14 mouse cellular contexts compared by ENCODE assay signal in the genomic region with DNA sequence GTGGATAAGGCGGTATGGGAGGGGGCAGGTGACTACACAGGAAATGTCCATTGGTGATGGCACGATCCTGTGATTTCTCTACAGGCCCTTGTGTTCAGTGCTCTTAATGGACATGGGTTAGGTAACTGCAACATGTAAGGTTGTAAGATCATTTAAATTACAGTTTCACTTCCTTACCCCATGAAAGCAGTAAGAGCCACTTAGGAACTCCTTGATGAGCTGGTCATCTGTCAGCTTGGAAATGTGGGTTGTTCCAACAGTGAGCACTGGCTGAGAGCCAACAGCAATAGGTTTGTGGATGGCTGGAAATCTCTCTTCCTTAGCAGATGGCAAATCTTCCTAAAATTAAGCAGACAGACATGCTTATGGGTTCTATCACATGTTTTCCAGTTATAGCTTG. TPM values are rescaled to one million over a fixed set of nuclear protein-coding genes. Genes with fewer than 3 reads are reported as not detected.
DNase-seq lines count a peak whose midpoint lies in the region.
"Had no signal": no experiment of that assay in that cellular context is flagged by ENCODE, and none has a peak within 500 bp of the region (broad histone marks: within the 10 kb centered on the region; RNA-seq: fewer than 3 reads in every experiment).

No protein-coding gene starts in this region.

- intact Hi-C loops in left cerebral cortex, postnatal 25 days (cut with DNase I), result loop anchor here (10.0 kb wide), 1 partner anchor 1809 kb away; a partner anchor contains a TSS

- peak; percentile 10 for DNase-seq in right cerebral cortex, adult 18-20 months
- DNase-seq in right cerebral cortex, postnatal 25 days, result no peak
- peak; percentile 83 for DNase-seq in cerebellum, adult 11-12 months
- DNase-seq in cerebellum, postnatal 25 days, result peak; percentile 85 to 90
- peak; percentile 8 for DNase-seq in telencephalon, adult 2 months (ENCODE audit: low read depth, low spot score)
- no peak for DNase-seq in left cerebral cortex, postnatal 25 days (ENCODE audit: low spot score in 2 of 2)
- no peak for DNase-seq in adrenal gland, postnatal 25 days
- DNase-seq in lung, adult 18-20 months, result no peak
- DNase-seq: adrenal gland, postnatal 10 days; gastrocnemius, postnatal 36 days; heart, postnatal 10 days; lung, embryonic 14.5 days; midbrain, embryonic 14.5 days; thymus, postnatal 36 days had no signal

RNA-seq across cellular contexts. Expression of a gene that starts 10.6 kb away (rescaled TPM):
- 10 to 100 TPM; 56.9 to 61.0 TPM for total RNA-seq in left cerebral cortex, postnatal 25 days (2021)
- total RNA-seq in adrenal gland, postnatal 25 days (2021), result 66.4 and 69.9 TPM in 2 replicates

RNA-seq across cellular contexts. Expression of a gene that starts 42.6 kb away (rescaled TPM):
- total RNA-seq in left cerebral cortex, postnatal 25 days (2021), result 10 to 100 TPM; 15.6 to 19.0 TPM
- total RNA-seq in adrenal gland, postnatal 25 days (2021), result 9.3 and 12.1 TPM in 2 replicates

RNA-seq across cellular contexts. Expression of a gene that starts 58.3 kb away (rescaled TPM):
- total RNA-seq in left cerebral cortex, postnatal 25 days (2021), result 10 to 100 TPM; 15.7 to 17.9 TPM
- 13.1 and 15.9 TPM in 2 replicates for total RNA-seq in adrenal gland, postnatal 25 days (2021)

RNA-seq across cellular contexts. Expression of a gene that starts 58.4 kb away (rescaled TPM):
- total RNA-seq in left cerebral cortex, postnatal 25 days (2021), result 10 to 100 TPM; 11.1 to 11.2 TPM
- total RNA-seq in adrenal gland, postnatal 25 days (2021), result 1.5 and 2.1 TPM in 2 replicates
- total RNA-seq: heart, postnatal 10 days had no signal

Comparison
In these comparisons a context has a peak if more than half of its experiments do, and no peak if none do; other contexts are left out.
1. DNase-seq: peak in right cerebral cortex, adult 18-20 months (single experiment), cerebellum, adult 11-12 months (single experiment), cerebellum, postnatal 25 days (2 of 2) and telencephalon, adult 2 months (single experiment); none in right cerebral cortex, postnatal 25 days (single experiment), left cerebral cortex, postnatal 25 days (0 of 2), adrenal gland, postnatal 25 days (single experiment) and lung, adult 18-20 months (0 of 2).